Mouse (Mus musculus): Measurements from ENCODE around the gene Plce1.

DNA sequence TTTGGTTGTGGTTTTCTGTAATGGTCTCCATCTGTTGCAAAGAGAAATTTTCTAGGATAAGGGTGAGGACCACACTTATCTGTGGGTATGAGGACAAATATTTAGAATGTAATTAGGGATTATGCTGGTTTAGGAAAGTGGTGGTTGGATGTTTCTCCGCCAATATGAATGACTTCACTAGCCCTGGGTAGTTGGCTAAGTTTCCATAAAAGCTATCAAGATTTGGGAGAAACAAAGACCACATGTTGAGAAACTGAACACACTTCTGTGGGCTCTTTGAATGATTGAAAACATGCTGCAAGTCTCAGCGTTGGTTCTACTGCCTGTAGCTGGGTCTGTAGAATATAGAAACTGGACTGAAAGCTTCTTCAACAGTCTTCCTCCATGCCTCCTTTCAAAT is 193.0 kb downstream of the Plce1 start:
- TF ChIP-seq CTCF (IDR thresholded peaks at IDR 0.05; ENCODE audit: low read depth), result no peak
- no peak for TF ChIP-seq EP300 (IDR thresholded peaks at IDR 0.05; ENCODE audit: low read depth)

Data from liver, embryonic 14.5 days (tissue).